Mouse (Mus musculus) brown adipose tissue, adult 24 weeks (tissue): ENCODE results near the gene Stard5. TPM values are rescaled to one million over a fixed set of nuclear protein-coding genes. Genes with fewer than 3 reads are reported as not detected.

Experiments used
- H3K27ac ChIP-seq: fragments of 200-500 bp; replicated peaks from 2 replicates; pipeline ENCODE4 v1.5.1; 2012; ENCODE audit warnings: low read depth, mild to moderate bottlenecking, low read length
- H3K4me1 ChIP-seq: fragments of 200-500 bp; 2 replicates; pipeline ENCODE4 v1.6.1; 2012; ENCODE audit warnings: low read length, mixed read lengths; ENCODE audit not compliant: control insufficient read depth, insufficient read depth, insufficient read length
- H3K4me3 ChIP-seq: fragments of 200-500 bp; 2 replicates; pipeline ENCODE4 v1.5.1; 2012; ENCODE audit warnings: low read depth, mild to moderate bottlenecking, low read length, moderate library complexity; ENCODE audit not compliant: insufficient read depth
- polyA plus RNA-seq: library from polyadenylated mRNA; stranded (reverse); fragments of >200 nt; gene quantifications from 2 replicates; pipeline ENCODE4 v1.2.4, GENCODE M21; 2012; ENCODE audit not compliant: missing spikeins, insufficient read depth, insufficient read length

Gene Stard5
- polyA plus RNA-seq, 1 experiment: 19.6 TPM

DNA sequence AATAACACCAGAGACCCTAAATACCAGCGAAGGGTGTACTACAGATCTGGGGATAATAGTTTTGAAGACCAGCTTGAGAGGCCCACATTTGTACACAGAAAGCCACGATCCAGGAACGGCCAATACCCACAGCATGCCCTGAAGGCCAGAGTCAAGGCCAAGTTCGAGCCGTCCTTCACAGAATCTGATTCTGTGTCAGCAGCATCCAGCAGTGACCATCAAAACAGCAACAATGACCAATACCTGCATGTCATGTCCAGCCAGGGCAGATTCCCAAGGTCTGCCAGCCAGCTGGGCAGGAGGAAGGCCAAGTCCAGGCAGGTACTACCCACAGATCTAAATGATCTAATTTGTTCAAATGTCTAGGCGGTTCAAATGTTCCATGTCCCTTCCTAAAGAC is 9.2 kb upstream of the Stard5 start:
- H3K4me1 ChIP-seq: peaks cover 2% of the 10 kb centered on the region; the same call in 1 of the 2 replicates
- no peak overlapping the region for H3K27ac ChIP-seq
- no peak overlapping the region for H3K4me3 ChIP-seq

DNA sequence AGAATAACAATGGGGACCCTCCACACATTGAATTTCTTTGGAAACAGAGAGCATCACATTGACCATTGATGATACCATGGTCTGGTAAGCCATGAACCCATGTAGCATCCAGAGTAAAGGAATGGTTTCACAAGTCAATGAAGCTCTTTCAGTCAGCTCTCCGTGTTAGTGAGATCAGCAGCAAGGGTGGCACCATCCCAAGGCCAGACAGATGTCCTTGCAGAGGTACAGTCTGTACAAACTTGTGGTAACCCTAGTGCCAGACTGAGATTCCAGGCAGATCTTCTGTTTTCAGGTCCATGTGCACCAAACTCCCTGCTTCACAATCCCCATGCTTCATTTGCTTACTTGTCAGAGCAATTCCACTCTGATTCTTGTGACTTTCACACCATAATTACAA is 7.7 kb upstream of the Stard5 start:
- Histone ChIP-seq H3K27ac (no peak overlapping the region), H3K4me3 (no peak overlapping the region), H3K4me1 (no peaks in the 10 kb centered on the region)

DNA sequence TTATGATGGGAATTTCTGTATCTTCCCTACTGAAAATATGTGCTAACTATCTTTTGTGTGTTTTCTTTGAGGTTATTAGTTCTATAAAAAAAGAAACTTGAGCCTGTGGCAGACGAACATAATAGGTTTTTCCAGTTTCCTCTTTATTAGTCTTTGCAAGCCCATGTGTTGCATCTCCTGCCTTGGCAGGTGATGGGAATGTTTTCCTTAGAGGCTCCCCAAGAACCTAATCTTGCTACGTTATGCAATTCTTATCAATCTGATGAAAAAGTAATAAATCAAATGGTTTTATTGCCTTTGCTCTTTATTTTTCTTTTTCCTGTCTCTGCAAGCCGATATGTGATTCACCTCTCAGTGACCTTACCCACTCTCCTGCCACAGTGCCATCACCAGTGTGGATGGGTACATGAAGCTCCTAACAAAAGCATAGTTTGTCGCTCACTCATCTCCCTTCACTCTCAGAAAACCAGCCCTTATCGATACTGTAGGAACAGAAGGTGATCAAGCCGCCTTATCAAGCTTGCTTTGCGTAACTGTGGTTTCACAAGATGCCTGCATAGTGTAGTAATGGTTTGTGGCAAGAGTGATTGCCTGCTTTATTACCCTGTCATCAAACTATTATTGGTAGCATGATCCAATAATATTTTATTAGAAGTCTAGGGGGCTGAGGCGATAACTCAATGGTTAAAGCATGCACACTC is 5.1 kb upstream of the Stard5 start:
- Histone ChIP-seq H3K4me1 (no peaks in the 10 kb centered on the region), H3K4me3 (no peak overlapping the region)

DNA sequence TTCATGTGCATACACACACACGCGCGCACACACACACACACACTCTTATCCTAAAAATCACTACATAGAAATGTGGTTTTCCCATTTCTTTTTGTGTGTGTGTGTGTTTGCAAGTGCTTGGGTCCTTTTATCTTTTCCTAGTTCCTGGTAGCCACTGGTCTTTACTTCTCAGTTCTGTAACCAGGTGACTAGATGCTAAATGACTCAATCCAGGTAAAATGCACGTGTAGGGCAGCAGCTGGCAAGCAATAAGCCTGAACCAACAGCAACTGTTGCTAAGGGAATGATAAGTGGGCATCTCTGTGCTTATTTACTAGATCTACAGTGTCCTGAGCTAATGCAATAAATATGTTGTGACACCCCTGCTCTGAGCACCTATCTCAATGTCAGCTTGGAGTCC is 4.4 kb upstream of the Stard5 start:
- no peaks in the 10 kb centered on the region for H3K4me1 ChIP-seq
- no peak overlapping the region for H3K4me3 ChIP-seq
- H3K27ac ChIP-seq: no peak overlapping the region

More for the DNA sequence above, 5.1 kb upstream of the Stard5 start:
- H3K27ac ChIP-seq: no peak overlapping the region

DNA sequence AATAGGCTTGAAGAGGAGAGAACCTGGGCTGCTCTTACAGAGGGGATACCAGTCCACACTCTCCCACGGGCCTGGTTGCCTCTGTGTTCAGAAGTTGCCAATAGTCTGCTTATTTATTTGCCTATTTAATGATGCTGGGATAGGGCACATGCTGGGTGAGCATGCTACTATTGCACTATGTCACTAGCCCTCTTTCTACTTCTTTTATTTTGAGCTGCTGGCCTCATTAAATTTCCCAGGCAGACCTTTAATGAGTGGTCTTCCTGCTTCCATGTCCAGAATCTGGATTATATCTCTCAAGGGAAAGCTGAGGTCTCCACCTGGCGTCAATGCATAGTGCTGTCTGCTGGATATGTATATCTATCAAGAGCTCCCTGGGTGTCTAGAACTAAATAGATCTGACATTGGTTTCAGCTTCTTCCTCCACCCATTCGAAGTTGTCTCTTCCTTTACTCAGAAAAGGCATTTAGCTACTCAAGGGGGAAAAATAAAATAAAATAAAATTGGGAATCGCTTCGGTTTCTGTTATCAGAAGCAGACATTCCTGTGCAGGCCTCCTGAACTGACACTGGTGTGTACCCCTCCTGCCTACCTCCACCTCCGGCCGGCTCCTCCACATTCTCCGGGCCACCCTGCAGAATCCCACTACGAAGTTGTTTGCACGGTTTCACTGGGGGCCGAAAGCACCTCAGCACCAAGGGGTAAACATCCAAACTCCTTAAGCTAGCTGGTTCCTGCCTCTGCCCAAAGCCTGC is 509 bp upstream of the Stard5 start:
- Histone ChIP-seq H3K4me1 (peaks cover 7% of the 10 kb centered on the region), H3K27ac (no peak overlapping the region), H3K4me3 (peak overlapping the region; percentile 67)

DNA sequence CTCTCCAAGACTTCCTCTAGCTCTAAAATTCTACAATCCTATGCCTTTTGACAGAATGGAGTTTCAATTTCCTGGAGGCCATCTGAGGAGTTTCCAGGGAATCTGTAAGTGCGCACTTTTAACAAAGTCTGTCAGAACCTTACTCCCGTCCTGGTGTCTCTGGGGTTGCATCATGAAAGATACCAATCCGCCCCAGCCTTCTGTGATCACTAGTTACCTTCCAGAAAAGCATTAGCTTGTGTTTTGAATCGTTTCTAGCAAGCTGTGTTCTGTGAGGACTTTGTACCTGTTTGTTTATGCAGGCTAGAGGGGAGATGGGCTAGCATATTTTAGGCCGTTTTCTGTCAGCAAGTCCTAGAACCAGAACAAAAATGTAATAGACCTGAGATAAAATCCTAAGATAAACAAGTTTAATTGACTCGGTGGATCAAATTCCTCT is 942 bp downstream of the Stard5 start:
- Histone ChIP-seq H3K4me1 (peaks cover 7% of the 10 kb centered on the region), H3K4me3 (peak overlapping the region; percentile 78), H3K27ac (no peak overlapping the region)

DNA sequence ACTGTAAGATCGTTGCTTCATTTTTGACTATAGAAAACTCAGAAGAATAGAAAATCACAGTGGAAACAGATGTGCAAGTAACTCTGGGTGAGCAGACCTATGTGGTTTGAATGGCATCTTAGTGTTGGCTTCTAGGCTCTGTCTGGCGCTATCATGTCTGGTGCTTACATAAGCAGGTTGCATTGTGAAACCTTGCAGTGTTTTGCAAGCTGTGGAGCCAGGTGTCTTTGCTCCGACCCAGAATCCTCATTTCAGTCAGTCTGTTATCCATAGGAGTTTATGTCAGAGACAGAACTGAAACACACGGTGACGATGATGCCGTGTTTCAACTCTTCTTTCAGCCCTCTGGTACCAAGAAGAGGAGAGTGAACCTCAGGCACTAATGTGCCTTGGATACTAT is 2.1 kb downstream of the Stard5 start:
- H3K4me3 ChIP-seq: no peak overlapping the region
- peaks cover 7% of the 10 kb centered on the region for H3K4me1 ChIP-seq
- H3K27ac ChIP-seq: no peak overlapping the region

DNA sequence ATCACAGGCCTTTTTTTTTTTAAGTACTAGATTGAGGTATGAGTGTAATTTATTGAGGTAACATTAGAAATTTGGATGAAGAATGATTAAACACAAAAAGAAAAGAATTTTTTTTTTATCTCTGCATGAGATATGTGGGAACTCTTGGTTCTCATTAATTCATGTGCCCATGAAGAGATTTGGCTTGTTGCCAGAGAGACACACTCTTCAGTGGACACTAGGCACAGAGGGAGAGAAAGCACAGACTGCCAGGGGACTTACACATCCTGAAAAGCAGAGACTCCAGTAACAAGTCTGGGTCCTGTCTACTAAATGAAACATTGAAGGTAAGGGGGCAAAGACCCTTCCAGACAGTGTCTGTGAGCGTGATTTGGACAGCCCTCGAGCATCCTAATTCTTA is 4.0 kb downstream of the Stard5 start:
- Histone ChIP-seq H3K4me3 (no peak overlapping the region), H3K27ac (no peak overlapping the region), H3K4me1 (peaks cover 7% of the 10 kb centered on the region)

DNA sequence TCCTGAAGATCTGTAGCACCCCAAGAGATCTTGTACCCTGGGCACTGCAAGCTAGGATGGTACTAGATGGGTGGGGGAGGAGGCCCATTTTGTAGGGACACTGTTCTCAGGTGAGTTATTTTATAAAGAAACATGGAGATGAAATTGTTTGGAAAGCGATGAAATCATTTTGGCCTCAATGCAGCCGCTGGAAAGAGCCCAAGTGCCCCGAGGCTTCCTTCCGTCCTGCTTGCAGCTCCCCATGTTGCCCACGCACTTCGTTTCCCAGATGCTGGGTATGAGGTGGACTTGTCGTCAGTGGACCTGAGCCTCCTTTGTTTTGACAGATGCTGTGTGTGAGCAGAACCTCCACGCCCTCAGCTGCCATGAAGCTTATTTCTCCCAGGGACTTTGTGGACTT is 4.7 kb downstream of the Stard5 start:
- Histone ChIP-seq H3K4me1 (peaks cover 7% of the 10 kb centered on the region), H3K27ac (no peak overlapping the region), H3K4me3 (no peak overlapping the region)

DNA sequence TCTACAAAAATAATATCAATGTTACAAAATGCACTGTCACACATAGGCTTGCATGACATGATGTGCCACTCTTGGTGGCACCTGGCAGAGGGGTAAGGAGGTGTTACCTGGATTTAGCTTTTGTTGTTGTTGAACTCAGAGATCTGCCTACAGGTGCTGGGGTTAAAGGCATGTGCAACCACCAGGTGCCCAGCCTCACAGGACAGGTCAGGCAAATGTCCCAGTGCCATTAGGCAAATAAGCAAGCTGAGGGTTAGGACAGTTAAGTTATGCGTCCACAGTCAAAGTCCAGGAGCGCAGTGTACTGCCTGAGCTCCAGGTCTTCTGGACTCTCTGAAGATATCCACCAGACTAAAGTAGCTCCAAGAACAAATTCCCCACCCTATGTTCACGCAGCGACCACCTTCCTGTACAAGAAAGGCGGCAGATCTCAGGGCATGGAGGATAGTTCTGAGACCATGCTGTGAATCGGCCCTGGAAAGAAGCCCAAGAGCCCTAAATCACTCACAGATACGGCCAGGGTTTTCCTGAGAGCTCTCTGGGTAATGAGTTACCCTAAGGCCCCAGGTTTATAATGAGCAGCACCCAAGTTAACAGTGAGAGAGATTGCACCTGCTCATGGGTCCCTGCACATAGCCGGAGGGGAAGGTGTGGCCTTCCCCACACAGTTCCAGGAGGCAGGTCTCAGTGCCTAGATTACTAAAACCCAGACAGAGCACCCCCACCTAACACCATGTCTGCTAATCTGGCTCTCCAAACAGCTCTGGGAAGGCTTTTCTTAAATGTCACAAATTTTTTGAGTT is 6.2 kb downstream of the Stard5 start:
- Histone ChIP-seq H3K27ac (no peak overlapping the region), H3K4me3 (no peak overlapping the region), H3K4me1 (peaks cover 6% of the 10 kb centered on the region)

DNA sequence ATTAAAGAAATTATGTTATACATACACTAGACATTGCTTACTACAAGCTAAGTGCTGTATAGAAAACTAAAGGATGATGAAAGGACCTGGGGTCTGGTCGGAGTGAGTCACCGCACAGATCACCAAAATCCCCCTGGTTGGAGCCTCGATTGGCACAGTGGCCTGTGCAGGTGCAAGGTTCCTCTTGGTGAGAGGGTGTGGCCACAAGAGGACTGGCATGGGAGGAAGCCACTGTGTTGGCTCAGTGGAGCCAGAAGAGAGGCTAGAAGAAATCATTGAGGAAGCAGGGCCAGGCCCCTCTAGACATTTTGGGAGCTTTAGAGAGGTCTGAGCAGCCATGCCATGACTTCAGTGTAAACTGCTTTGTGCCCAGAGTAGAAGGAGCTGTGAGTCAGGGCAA is 7.3 kb downstream of the Stard5 start:
- H3K27ac ChIP-seq: no peak overlapping the region
- H3K4me1 ChIP-seq: no peaks in the 10 kb centered on the region
- no peak overlapping the region for H3K4me3 ChIP-seq

DNA sequence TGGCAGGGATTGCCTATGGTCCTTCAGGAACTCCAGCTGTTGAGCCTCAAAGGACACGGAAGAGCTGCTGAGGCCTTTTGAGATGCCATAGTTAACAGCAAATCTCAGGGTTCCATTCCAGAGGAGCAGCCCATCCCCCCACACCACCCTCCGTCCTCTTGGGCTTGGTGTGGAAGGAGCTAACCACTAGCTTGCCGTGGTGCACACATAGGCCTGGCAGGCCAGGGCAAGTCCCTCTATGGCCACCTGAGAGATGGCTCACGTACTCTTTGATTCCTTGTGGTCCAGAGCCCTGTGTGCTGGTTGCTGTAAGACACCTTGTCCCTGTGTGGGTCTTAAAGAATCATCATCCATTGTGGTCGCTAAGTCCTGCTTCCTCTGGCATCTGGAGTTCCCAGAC is 8.8 kb downstream of the Stard5 start:
- Histone ChIP-seq H3K27ac (no peak overlapping the region), H3K4me3 (no peak overlapping the region), H3K4me1 (no peaks in the 10 kb centered on the region)

DNA sequence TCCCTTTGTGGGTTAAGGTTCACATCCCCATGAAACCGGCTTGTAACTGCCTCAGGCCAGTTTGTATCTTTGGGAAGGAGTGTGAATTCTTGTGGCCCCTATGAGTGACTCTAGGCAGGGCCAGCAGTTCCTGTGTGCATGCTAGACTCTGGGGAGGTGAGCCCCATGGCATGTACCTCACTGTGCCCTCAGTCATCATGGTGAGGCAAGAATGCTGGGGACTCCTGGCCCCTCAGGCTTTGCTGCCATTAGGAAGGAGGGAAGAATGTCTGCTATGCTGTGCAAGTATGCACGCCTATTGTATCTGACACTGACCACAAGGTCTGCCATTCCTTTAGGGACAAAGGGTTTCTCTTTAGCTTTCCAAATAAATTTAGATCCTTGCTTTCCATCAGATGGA is 9.4 kb downstream of the Stard5 start:
- no peaks in the 10 kb centered on the region for H3K4me1 ChIP-seq
- H3K27ac ChIP-seq: no peak overlapping the region
- no peak overlapping the region for H3K4me3 ChIP-seq

DNA sequence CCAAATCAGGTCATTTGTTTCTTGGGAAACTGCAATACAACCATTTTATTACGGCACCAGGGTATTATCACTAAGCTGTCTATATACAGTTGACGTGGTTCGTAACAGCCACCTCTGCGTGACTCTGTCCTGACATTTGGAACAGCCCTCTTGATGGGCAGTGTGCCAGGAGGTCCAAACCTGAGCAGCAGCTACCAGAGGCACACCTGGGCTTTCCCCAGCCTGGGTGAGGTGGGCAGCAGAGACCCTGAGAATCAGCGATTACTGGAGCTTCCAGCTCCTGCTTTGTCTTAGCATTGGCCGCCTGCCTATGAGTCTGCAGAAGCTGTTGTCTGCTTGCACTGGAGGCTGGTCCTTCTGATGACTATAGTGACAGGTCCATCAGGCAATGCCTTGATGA is 11.8 kb downstream of the Stard5 start:
- H3K4me1 ChIP-seq: no peaks in the 10 kb centered on the region
- H3K27ac ChIP-seq: no peak overlapping the region
- H3K4me3 ChIP-seq: no peak overlapping the region

DNA sequence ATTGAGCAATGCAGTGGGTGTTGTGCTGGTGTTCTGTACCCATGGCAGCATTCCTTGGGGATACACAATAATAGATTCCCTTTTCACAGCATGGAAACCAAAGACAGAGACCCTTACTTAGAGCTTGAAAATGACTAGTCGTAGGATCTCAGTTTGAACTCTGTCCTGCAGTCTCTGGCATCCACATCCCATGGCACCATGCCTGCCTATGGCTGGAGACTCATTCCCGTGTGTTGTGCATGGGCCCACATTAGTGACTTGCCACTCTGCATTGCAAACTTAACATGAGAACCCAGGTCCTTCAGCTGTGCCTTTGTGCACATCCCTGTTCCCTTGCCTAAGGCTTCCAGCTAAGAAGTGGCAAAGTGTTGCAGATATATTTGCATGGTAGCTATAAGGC is 13.0 kb downstream of the Stard5 start:
- Histone ChIP-seq H3K27ac (no peak overlapping the region), H3K4me3 (no peak overlapping the region), H3K4me1 (no peaks in the 10 kb centered on the region)
